Mouse (Mus musculus) monocyte, adult 5-6 weeks (primary cell): Measurements from ENCODE around the gene Hdc. TPM values are rescaled to one million over a fixed set of nuclear protein-coding genes. Genes with fewer than 3 reads are reported as not detected.

Source experiments
- ATAC-seq: fragments of 153-309, 156-312 bp; replicated peaks from 2 replicates; pipeline ENCODE4 v1.8.0; 2017; ENCODE audit warnings: mild to moderate bottlenecking; ENCODE audit not compliant: low TSS enrichment, insufficient number of reproducible peaks, severe bottlenecking, poor library complexity, low FRiP score
- total RNA-seq: library from RNA; stranded (forward); fragments of 200-1000, 200-491, 200-594 nt; gene quantifications from 3 replicates; pipeline ENCODE4 v1.2.3, GENCODE M21; 2017

Gene Hdc
- total RNA-seq, 1 experiment from 2014 or later = 79.7 TPM

GRCm38 (mm10) chr2:126606061-126606687 lies 12.9 kb downstream of the Hdc start:
- peak; percentile 73 for ATAC-seq

GRCm38 (mm10) chr2:126601918-126602600 lies 17.0 kb downstream of the Hdc start:
- ATAC-seq = peak; percentile 52

- ATAC-seq = 0 out of 2 replicates have a peak, but pooled peaks have one; percentile 20
Observed at GRCm38 (mm10) chr2:126600533-126600932, 18.6 kb downstream of the Hdc start.

GRCm38 (mm10) chr2:126599005-126599404 lies 20.1 kb downstream of the Hdc start:
- no peak for ATAC-seq

- ATAC-seq = no peak
Observed at GRCm38 (mm10) chr2:126598359-126598758, 20.7 kb downstream of the Hdc start.

- ATAC-seq = no peak; the same call in 1 of the 2 replicates
Observed at GRCm38 (mm10) chr2:126597279-126598241, 21.5 kb downstream of the Hdc start.

GRCm38 (mm10) chr2:126596347-126597072 lies 22.6 kb downstream of the Hdc start:
- ATAC-seq = no peak

- peak; percentile 73 for ATAC-seq
Observed at GRCm38 (mm10) chr2:126593831-126594610, 25.1 kb downstream of the Hdc start.

- ATAC-seq = no peak
Observed at GRCm38 (mm10) chr2:126591304-126591703, 27.8 kb downstream of the Hdc start.

- ATAC-seq = 0 out of 2 replicates have a peak, but pooled peaks have one; percentile 56
Observed at GRCm38 (mm10) chr2:126587468-126587867, 31.6 kb downstream of the Hdc start.

- no peak for ATAC-seq
Observed at GRCm38 (mm10) chr2:126584621-126585369, 34.3 kb downstream of the Hdc start.

- no peak for ATAC-seq
Observed at GRCm38 (mm10) chr2:126583960-126584359, 35.1 kb downstream of the Hdc start.

GRCm38 (mm10) chr2:126579282-126579681 lies 39.8 kb downstream of the Hdc start:
- ATAC-seq = no peak

- ATAC-seq = no peak
Observed at GRCm38 (mm10) chr2:126577362-126577761, 41.7 kb downstream of the Hdc start.

- ATAC-seq = no peak
Observed at GRCm38 (mm10) chr2:126575391-126576176, 43.5 kb downstream of the Hdc start.

- ATAC-seq = no peak
Observed at GRCm38 (mm10) chr2:126572747-126573146, 46.4 kb downstream of the Hdc start.
